Mouse (Mus musculus): Measurements from ENCODE around the gene 0610037L13Rik. TPM values are rescaled to one million over a fixed set of nuclear protein-coding genes. Genes with fewer than 3 reads are reported as not detected.

Gene 0610037L13Rik
- polyA plus RNA-seq, 1 experiment from 2014 or later, result 152 TPM

Other genes starting within 250 kb of the 0610037L13Rik start
- 0.14 TPM in 1 of 2 replicates, not detected in the other for gene Dmrtb1, start 205.6 kb upstream of the 0610037L13Rik start, polyA plus RNA-seq (2015; fragmentation: Nextera tagmentation; extraction: Ambion mirVana)
- 2.5 TPM in 2 replicates for gene Lrp8, start 87.6 kb upstream of the 0610037L13Rik start, polyA plus RNA-seq (2015; fragmentation: Nextera tagmentation; extraction: Ambion mirVana)
- gene Magoh, start 10.1 kb upstream of the 0610037L13Rik start, polyA plus RNA-seq (2015; fragmentation: Nextera tagmentation; extraction: Ambion mirVana), result 145 and 174 TPM in 2 replicates
- gene Cpt2, start 33.8 kb downstream of the 0610037L13Rik start, polyA plus RNA-seq (2015; fragmentation: Nextera tagmentation; extraction: Ambion mirVana), result 29.8 and 32.3 TPM in 2 replicates
- 0.05 and 0.10 TPM in 2 replicates for gene Slc1a7, start 78.5 kb downstream of the 0610037L13Rik start, polyA plus RNA-seq (2015; fragmentation: Nextera tagmentation; extraction: Ambion mirVana)
- 2.2 and 3.5 TPM in 2 replicates for gene Podn, start 206.6 kb downstream of the 0610037L13Rik start, polyA plus RNA-seq (2015; fragmentation: Nextera tagmentation; extraction: Ambion mirVana)